Mouse (Mus musculus) cortical plate, adult 2 months (tissue): ENCODE measurements at regions not wholly inside any gene's neighbourhood (a gene's known extent, or its start where the extent isn't known, plus 50 kb on each side); places are given as distances from the start of the nearest gene placed in this dataset.

Experiments
- H3K27ac ChIP-seq: fragments of 200-500 bp; 2 replicates; pipeline ENCODE4 v1.5.1; 2012; ENCODE audit warnings: low read length, control low read depth, inconsistent platforms; ENCODE audit not compliant: insufficient read depth
- H3K4me1 ChIP-seq: fragments of 200-500 bp; 2 replicates; pipeline ENCODE4 v1.6.1; 2011; ENCODE audit warnings: low read length; ENCODE audit not compliant: control insufficient read depth, insufficient read depth
- H3K4me3 ChIP-seq: fragments of 200-500 bp; 2 replicates; pipeline ENCODE4 v1.5.1; 2011; ENCODE audit warnings: mild to moderate bottlenecking, low read length, control low read depth; ENCODE audit not compliant: insufficient read depth
- CTCF ChIP-seq: fragments of 200-500 bp; IDR thresholded peaks from 2 replicates; pipeline ENCODE4 v1.5.1; 2011; ENCODE audit warnings: mild to moderate bottlenecking, control low read depth, low read length; ENCODE audit not compliant: insufficient read depth; ENCODE audit errors: extremely low read depth
- POLR2A ChIP-seq: fragments of 200-500 bp; IDR thresholded peaks from 2 replicates; pipeline ENCODE4 v1.6.1; 2011; ENCODE audit warnings: mild to moderate bottlenecking, low read length, control low read depth; ENCODE audit not compliant: insufficient read depth; ENCODE audit errors: extremely low read depth

GRCm38 (mm10) chr13:51912994-51913393, 66.5 kb downstream of the Gadd45g start:
- Histone ChIP-seq H3K4me1 (no peaks in the 10 kb centered on the region), H3K27ac (no peak overlapping the region), H3K4me3 (no peak overlapping the region)
- TF ChIP-seq CTCF: no peak
- no peak for TF ChIP-seq POLR2A

- Histone ChIP-seq H3K4me3 (no peak overlapping the region), H3K27ac (no peak overlapping the region), H3K4me1 (no peaks in the 10 kb centered on the region)
- no peak for TF ChIP-seq CTCF
- TF ChIP-seq POLR2A: no peak
Measured at GRCm38 (mm10) chr13:51916666-51917240, 70.3 kb downstream of the Gadd45g start.

- H3K27ac ChIP-seq: no peak overlapping the region
- TF ChIP-seq CTCF: no peak
- TF ChIP-seq POLR2A: no peak
- H3K4me3 ChIP-seq: no peak overlapping the region
- H3K4me1 ChIP-seq: no peaks in the 10 kb centered on the region
Measured at GRCm38 (mm10) chr13:51917658-51918057, 71.2 kb downstream of the Gadd45g start.

GRCm38 (mm10) chr13:51918108-51918507, 71.6 kb downstream of the Gadd45g start:
- H3K4me1 ChIP-seq: no peaks in the 10 kb centered on the region
- no peak for TF ChIP-seq CTCF
- TF ChIP-seq POLR2A: no peak
- no peak overlapping the region for H3K27ac ChIP-seq
- H3K4me3 ChIP-seq: no peak overlapping the region

GRCm38 (mm10) chr13:51918781-51919170, 72.3 kb downstream of the Gadd45g start:
- no peak overlapping the region for H3K4me3 ChIP-seq
- TF ChIP-seq POLR2A (no peak), CTCF (no peak)
- H3K27ac ChIP-seq: no peak overlapping the region
- no peaks in the 10 kb centered on the region for H3K4me1 ChIP-seq

GRCm38 (mm10) chr13:51919171-51919793, 72.8 kb downstream of the Gadd45g start:
- Histone ChIP-seq H3K4me1 (no peaks in the 10 kb centered on the region), H3K27ac (no peak overlapping the region), H3K4me3 (no peak overlapping the region)
- TF ChIP-seq POLR2A (no peak), CTCF (no peak)

GRCm38 (mm10) chr13:51919937-51920336, 73.5 kb downstream of the Gadd45g start:
- Histone ChIP-seq H3K4me1 (no peaks in the 10 kb centered on the region), H3K27ac (no peak overlapping the region), H3K4me3 (no peak overlapping the region)
- no peak for TF ChIP-seq POLR2A
- no peak for TF ChIP-seq CTCF

- H3K4me1 ChIP-seq: no peaks in the 10 kb centered on the region
- TF ChIP-seq POLR2A (no peak), CTCF (no peak)
- H3K27ac ChIP-seq: no peak overlapping the region
- no peak overlapping the region for H3K4me3 ChIP-seq
Measured at GRCm38 (mm10) chr13:51920511-51921351, 74.3 kb downstream of the Gadd45g start.

GRCm38 (mm10) chr13:51921550-51921949, 75.1 kb downstream of the Gadd45g start:
- TF ChIP-seq CTCF: no peak
- TF ChIP-seq POLR2A: no peak

GRCm38 (mm10) chr13:51926764-51927163, 80.3 kb downstream of the Gadd45g start:
- no peak overlapping the region for H3K4me3 ChIP-seq
- no peak overlapping the region for H3K27ac ChIP-seq
- TF ChIP-seq CTCF: no peak
- no peak for TF ChIP-seq POLR2A
- no peaks in the 10 kb centered on the region for H3K4me1 ChIP-seq

More at GRCm38 (mm10) chr13:51921550-51921949, 75.1 kb downstream of the Gadd45g start:
- no peak overlapping the region for H3K27ac ChIP-seq
- no peak overlapping the region for H3K4me3 ChIP-seq
- no peaks in the 10 kb centered on the region for H3K4me1 ChIP-seq
